ENCODE assay signal across 11 mouse cellular contexts in the genomic region with DNA sequence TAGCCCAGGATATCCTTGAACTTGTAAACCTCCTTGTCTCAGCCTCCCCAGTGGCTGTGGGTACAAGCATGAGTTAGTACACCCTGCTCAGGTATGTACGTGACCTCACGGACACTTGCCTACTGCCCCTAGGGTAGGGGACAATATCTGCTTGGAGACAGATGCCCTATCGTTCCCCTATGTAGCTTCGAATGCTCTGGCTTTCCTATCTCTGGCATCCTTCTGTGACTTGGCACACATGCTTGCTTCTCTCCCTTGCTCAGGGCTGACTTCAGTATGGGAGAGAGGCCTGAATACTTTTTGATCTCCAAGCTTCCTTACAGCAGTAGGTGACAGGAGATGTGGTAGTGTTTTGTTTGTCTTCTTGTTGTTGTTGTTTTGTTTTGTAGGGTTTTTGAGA.
"Had no signal": no experiment of that assay in that cellular context is flagged by ENCODE, and none has a peak within 500 bp of the region (broad histone marks: within the 10 kb centered on the region; RNA-seq: fewer than 3 reads in every experiment).

No protein-coding gene starts in this region.

- H3K27me3 ChIP-seq: kidney, embryonic 15.5 days; liver, embryonic 13.5 days had no signal

- H3K9me3 ChIP-seq: kidney, embryonic 15.5 days; liver, embryonic 13.5 days had no signal

- H3K4me3 ChIP-seq: left cerebral cortex, adult 2 months had no signal

- H3K36me3 ChIP-seq: kidney, embryonic 15.5 days; liver, embryonic 13.5 days had no signal

- H3K9ac ChIP-seq: liver, embryonic 13.5 days; lung, embryonic 14.5 days had no signal

- DNase-seq: kidney, postnatal 10 days; kidney, postnatal 36 days; layer of hippocampus, postnatal 36 days; liver, embryonic 13.5 days; lung, embryonic 14.5 days; midbrain, embryonic 14.5 days; thymus, adult 18-20 months; thymus, postnatal 36 days had no signal

- H3K27ac ChIP-seq: left cerebral cortex, adult 2 months; liver, embryonic 13.5 days; macrophage had no signal
